Mouse (Mus musculus): ENCODE measurements around the gene Peg3.

Gene Peg3

DNA sequence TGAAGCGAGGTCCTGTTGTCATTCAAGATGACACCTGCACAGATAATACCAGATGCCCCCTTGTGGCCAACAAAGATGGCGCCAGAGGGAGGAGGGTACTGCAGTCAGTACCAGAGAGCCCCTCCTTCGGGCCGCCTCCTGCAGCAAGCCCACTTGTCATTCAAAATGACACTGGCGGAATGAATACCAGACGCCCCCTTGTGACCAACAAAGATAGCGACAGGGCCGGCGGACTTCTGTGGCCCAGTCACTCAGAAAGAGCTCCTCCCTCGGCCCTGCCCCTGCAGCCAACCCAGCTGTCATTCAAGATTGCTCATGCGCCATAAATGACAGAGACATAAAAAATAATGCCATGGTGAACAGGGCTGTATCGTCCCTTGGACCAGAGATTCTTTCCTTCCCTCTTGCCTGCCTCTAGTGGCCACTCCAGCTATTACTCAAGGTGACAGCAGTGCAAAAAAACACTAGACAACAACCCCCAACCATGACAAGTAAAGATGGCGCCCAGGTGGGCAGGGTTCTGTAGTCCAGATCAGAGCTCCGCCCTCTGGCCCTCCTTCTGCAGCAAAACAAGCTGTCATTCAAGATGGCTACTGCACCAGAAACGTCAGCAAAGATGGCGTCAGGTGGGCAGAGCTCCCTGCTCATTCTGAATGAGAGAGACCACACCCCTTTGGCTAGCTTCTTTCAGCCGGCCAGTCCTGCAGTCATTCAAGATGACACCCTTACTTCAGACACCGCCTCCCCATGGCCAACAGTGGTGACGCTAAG lies 2.7 kb downstream of the Peg3 start:
- peak; percentile 46 for ATAC-seq (ENCODE audit: insufficient number of reproducible peaks, low FRiP score, low TSS enrichment)

DNA sequence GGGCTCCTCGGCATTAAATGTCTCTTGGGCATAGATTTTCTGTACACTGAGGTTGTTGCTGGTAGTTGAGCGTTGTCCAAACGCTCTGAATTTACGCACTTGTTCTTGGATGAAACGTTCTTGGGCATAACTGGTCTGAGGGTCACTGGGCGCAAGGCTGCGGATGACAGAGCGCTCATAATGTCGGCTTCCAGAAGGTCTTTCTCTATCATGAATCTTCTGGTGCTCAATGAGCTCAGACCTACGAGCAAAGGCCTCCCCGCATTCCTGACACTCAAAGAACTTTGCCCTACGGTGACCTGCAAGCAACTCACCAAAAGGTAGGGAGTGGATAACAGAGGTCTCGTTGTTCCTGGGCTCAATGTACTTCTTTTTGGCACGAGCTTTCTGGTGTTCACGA lies 20.8 kb downstream of the Peg3 start:
- ATAC-seq (ENCODE audit: insufficient number of reproducible peaks, low FRiP score, low TSS enrichment), result no peak

GRCm38 (mm10) chr7:6708451-6709180 lies 21.6 kb downstream of the Peg3 start:
- ATAC-seq (ENCODE audit: insufficient number of reproducible peaks, low FRiP score, low TSS enrichment), result no peak

DNA sequence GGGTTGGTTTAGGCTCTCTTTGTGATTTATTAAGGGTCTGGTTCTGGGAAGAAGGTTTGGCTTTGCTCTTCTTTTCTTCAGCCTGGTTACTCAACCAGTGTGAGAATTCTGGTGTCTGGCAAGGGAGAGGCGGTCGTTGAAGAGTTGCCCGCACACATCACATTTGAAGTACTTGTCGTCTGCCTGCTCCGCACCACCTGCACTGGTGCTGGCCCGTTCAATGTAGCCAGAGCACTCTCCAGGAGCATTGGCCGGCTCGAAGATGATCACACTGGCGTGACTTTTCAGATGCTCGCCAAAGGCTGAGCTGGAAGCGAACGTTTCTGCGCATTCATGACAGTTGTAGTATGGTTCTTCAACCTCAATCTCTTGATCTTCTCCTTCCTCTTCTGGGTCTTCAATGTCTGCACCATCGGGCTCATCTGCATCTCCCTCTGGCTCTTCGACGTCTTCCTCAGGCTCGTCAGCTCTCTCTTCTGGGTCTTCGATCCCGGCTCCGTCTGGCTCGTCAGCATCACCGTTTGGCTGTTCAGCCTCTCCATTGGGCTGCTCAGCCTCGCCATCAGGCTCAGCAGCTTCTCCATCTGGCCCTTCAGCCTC lies 22.7 kb downstream of the Peg3 start:
- no peak for ATAC-seq (ENCODE audit: insufficient number of reproducible peaks, low FRiP score, low TSS enrichment)

GRCm38 (mm10) chr7:6699230-6699629 lies 31.0 kb downstream of the Peg3 start:
- no peak for ATAC-seq (ENCODE audit: insufficient number of reproducible peaks, low FRiP score, low TSS enrichment)

DNA sequence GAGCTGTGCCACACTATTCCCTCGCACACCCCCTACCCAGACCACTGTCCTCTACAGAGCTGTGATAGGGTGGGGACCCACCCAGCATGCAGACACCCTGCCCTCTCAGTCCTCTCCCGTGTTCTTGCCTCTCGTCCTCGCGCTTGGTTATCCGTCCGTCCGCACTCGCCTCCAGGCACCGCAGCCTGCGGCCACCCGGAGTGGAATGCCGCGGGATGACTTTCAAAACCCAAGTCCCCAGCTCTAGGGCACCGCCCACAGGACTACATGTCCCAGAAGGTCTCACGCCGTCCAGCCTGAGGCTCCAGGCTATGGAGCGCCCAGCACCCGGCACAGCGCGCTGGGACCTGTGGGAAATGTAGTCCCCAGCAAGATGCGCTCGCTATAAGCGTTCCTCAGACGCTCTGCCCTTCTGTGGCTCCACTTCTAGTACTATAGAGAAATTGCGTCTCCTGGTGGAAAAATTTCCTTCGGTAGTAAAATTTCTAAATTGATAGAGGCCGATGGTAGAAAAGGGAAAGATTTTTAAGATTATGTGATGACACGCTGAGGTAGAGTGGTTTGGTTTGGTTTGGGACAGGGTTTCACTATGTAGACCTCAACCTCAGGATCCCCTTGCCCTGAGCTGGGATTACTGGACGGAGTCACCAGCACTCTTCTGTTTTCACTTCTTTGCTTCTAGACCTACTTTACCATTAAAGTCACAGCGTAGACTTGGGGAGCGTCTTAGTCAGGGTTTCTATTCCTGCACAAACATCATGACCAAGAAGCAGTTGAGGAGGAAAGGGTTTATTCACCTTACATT lies 33.8 kb downstream of the Peg3 start, which contains the start of gene Zim1:
Gene Zim1, minus strand, starts transcription at position 210 of the 805 bp plus-strand sequence.
- ATAC-seq (ENCODE audit: insufficient number of reproducible peaks, low FRiP score, low TSS enrichment), result peak; percentile 99

DNA sequence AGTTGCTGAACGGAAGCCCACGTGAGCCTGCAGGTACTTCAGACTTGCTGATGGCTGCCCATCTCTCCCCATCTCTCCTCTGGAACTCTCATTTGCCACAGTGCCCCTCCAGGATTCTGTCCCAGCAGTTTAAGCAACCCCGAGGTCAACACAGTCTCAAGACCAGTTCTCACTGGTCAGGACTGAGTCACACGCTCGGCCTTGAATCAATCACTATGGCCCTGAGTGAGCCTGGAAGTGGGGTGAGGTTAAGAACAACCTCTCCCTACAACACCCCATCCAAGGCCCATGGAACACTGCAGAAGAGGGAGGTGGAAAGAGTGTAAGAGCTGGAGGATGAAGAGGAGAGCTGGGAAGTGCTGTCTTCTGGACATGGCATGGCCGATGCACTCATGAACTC lies 44.7 kb downstream of the Peg3 start:
- no peak for ATAC-seq (ENCODE audit: insufficient number of reproducible peaks, low FRiP score, low TSS enrichment)

DNA sequence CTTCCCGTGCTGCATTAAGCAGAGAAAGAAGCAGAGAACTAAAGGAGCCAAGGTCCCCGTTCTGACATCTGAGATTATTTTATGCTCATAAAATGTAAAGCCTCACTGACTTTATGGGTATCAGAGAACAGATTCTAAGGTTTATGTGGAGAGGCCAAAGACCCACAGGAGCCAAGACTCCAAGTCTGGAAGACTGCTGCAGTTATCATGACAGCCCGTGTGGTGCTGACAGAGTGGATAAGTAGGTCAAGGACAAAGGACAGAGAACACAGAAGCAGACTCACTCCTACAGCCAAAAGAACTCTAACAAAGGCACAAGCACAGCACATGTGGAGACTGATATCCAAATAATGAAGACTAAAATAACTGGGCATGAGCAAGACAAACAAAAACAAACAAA lies 63.5 kb downstream of the Peg3 start:
- no peak for ATAC-seq (ENCODE audit: insufficient number of reproducible peaks, low FRiP score, low TSS enrichment)

GRCm38 (mm10) chr7:6663430-6663829 lies 66.8 kb downstream of the Peg3 start:
- ATAC-seq (ENCODE audit: insufficient number of reproducible peaks, low FRiP score, low TSS enrichment), result no peak

- ATAC-seq (ENCODE audit: insufficient number of reproducible peaks, low FRiP score, low TSS enrichment), result no peak
Measured at GRCm38 (mm10) chr7:6659605-6660004, 70.6 kb downstream of the Peg3 start.

DNA sequence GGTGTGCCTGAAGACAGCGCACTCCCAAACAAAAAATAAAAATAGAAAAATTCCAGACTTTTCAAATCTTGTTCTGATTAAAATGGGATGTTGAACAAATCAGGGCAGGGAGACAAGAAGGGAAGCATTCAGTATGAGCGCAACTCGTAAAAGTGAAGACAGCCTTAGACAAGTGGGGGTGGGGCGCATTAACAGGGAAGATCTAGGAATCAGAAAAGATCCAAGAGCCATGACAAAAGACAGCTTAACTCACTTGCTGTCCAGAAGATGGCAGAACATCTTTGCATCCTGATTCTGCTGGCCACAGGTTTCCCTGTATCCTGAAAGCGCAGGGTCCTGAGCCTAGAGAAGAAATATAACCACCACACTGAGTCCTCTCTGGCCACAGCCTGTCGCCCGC lies 71.6 kb downstream of the Peg3 start:
- ATAC-seq (ENCODE audit: insufficient number of reproducible peaks, low FRiP score, low TSS enrichment), result no peak

Data from cerebellum, adult (tissue).